Mouse (Mus musculus) forebrain, postnatal 0 days (tissue): ENCODE measurements at regions not wholly inside any gene's neighbourhood (a gene's known extent, or its start where the extent isn't known, plus 50 kb on each side); places are given as distances from the start of the nearest gene placed in this dataset.
A peak's percentile ranks its signal among the peaks of the same experiment; 100 is the strongest.

Source experiments
- ATAC-seq: fragments of 200-750 bp; cut with Nextera tagmentation; 2 replicates; pipeline ENCODE4 v1.8.0; 2017; ENCODE audit warnings: mild to moderate bottlenecking, moderate library complexity
- DNase-seq: peaks from one replicate; pipeline ENCODE4 v3.0.0-alpha.2; 2015
- H3K27ac ChIP-seq: fragments of 300-500 bp; sonication (generic); 2 replicates; pipeline ENCODE4 v1.5.1; 2014; ENCODE audit warnings: low read depth, mild to moderate bottlenecking, antibody characterized with exemption, low read length, moderate library complexity, mixed read lengths
- H3K27me3 ChIP-seq: fragments of 300-500 bp; sonication (generic); 2 replicates; pipeline ENCODE4 v1.6.1; 2014; ENCODE audit warnings: mild to moderate bottlenecking, low read length, mixed read lengths; ENCODE audit not compliant: insufficient read depth
- H3K36me3 ChIP-seq: fragments of 300-500 bp; sonication (generic); 2 replicates; pipeline ENCODE4 v1.6.1; 2014; ENCODE audit warnings: mild to moderate bottlenecking, moderate library complexity; ENCODE audit not compliant: insufficient read depth
- H3K4me1 ChIP-seq: fragments of 300-500 bp; sonication (generic); 2 replicates; pipeline ENCODE4 v1.6.1; 2014; ENCODE audit warnings: antibody characterized with exemption; ENCODE audit not compliant: insufficient read depth
- H3K4me2 ChIP-seq: fragments of 300-500 bp; sonication (generic); 2 replicates; pipeline ENCODE4 v1.6.1; 2014; ENCODE audit warnings: low read depth, mild to moderate bottlenecking, moderate library complexity
- H3K4me3 ChIP-seq: fragments of 300-500 bp; sonication (generic); 2 replicates; pipeline ENCODE4 v1.5.1; 2014; ENCODE audit warnings: low read depth, low read length, mixed read lengths
- H3K9ac ChIP-seq: fragments of 300-500 bp; sonication (generic); 2 replicates; pipeline ENCODE4 v1.6.1; 2014; ENCODE audit warnings: mild to moderate bottlenecking
- H3K9me3 ChIP-seq: fragments of 300-500 bp; sonication (generic); 2 replicates; pipeline ENCODE4 v1.6.1; 2016; ENCODE audit warnings: low read length
- CTCF ChIP-seq: sonication (generic); IDR thresholded peaks from 2 replicates; pipeline ENCODE4 v1.5.1; 2016; ENCODE audit warnings: antibody characterized with exemption, control low read depth, low read depth
- WGBS: fragments of 180-500 bp; shearing (Covaris S2); extraction: QIAGEN DNeasy Blood & Tissue Kit; methylation state at CpG from one replicate; pipeline ENCODE4 v1.1.7; 2014; 5-methylcytosine and 5-hydroxymethylcytosine counted together

- 49% methylated on average over 10 of the region's 10 CpGs for WGBS
- ATAC-seq (peak; percentile 91), DNase-seq (peak; percentile 74)
- Histone ChIP-seq H3K27me3 (no peaks in the 10 kb centered on the region), H3K4me2 (0 out of 2 replicates have a peak overlapping the region, but pooled peaks have one; percentile 9), H3K4me1 (no peaks in the 10 kb centered on the region), H3K9ac (no peak overlapping the region), H3K4me3 (no peak overlapping the region; the same call in 1 of the 2 replicates), H3K36me3 (no peaks in the 10 kb centered on the region), H3K9me3 (no peaks in the 10 kb centered on the region), H3K27ac (peak overlapping the region; percentile 58)
- TF ChIP-seq CTCF, result no peak
These were observed 161.5 kb downstream of the Ajap1 start for GRCm38 (mm10) chr4:153321085-153321484.

GRCm38 (mm10) chr4:153320602-153321001 is 162.0 kb downstream of the Ajap1 start:
- Histone ChIP-seq H3K36me3 (no peaks in the 10 kb centered on the region), H3K4me2 (peak overlapping the region; percentile 9; the same call in 1 of the 2 replicates), H3K4me3 (no peak overlapping the region; the same call in 1 of the 2 replicates), H3K27ac (peak overlapping the region; percentile 58), H3K9me3 (no peaks in the 10 kb centered on the region), H3K27me3 (no peaks in the 10 kb centered on the region), H3K9ac (no peak overlapping the region), H3K4me1 (no peaks in the 10 kb centered on the region)
- 45% methylated on average over 9 of the region's 9 CpGs for WGBS
- TF ChIP-seq CTCF, result no peak
- DNase-seq, result no peak
- ATAC-seq, result peak; percentile 78; the same call in 1 of the 2 replicates

GRCm38 (mm10) chr4:153316964-153317724 is 165.5 kb downstream of the Ajap1 start:
- no peak for ATAC-seq
- 79% methylated on average over 16 of the region's 16 CpGs for WGBS
- Histone ChIP-seq H3K4me2 (no peak overlapping the region), H3K36me3 (no peaks in the 10 kb centered on the region), H3K4me1 (no peaks in the 10 kb centered on the region), H3K27me3 (no peaks in the 10 kb centered on the region), H3K9ac (no peak overlapping the region), H3K27ac (no peak overlapping the region), H3K4me3 (no peak overlapping the region), H3K9me3 (no peaks in the 10 kb centered on the region)
- TF ChIP-seq CTCF, result no peak
- no peak for DNase-seq

GRCm38 (mm10) chr4:153316519-153316918 is 166.1 kb downstream of the Ajap1 start:
- Histone ChIP-seq H3K9me3 (no peaks in the 10 kb centered on the region), H3K27me3 (no peaks in the 10 kb centered on the region), H3K4me3 (no peak overlapping the region), H3K36me3 (no peaks in the 10 kb centered on the region), H3K9ac (no peak overlapping the region), H3K4me1 (no peaks in the 10 kb centered on the region), H3K27ac (no peak overlapping the region), H3K4me2 (no peak overlapping the region)
- WGBS, result 65% methylated on average over 4 of the region's 4 CpGs
- no peak for TF ChIP-seq CTCF
- no peak for DNase-seq
- no peak for ATAC-seq

GRCm38 (mm10) chr4:153313961-153314360 is 168.7 kb downstream of the Ajap1 start:
- no peaks in the 10 kb centered on the region for H3K36me3 ChIP-seq
- no peak for TF ChIP-seq CTCF
- H3K4me1 ChIP-seq, result no peaks in the 10 kb centered on the region
- no peak overlapping the region for H3K9ac ChIP-seq
- H3K9me3 ChIP-seq, result no peaks in the 10 kb centered on the region
- 67% methylated on average over 12 of the region's 12 CpGs for WGBS
- H3K27ac ChIP-seq, result no peak overlapping the region
- ATAC-seq, result no peak
- peak; percentile 58 for DNase-seq
- H3K27me3 ChIP-seq, result no peaks in the 10 kb centered on the region
- H3K4me2 ChIP-seq, result no peak overlapping the region
- H3K4me3 ChIP-seq, result no peak overlapping the region

GRCm38 (mm10) chr4:153311574-153311973 is 171.0 kb downstream of the Ajap1 start:
- Histone ChIP-seq H3K4me2 (no peak overlapping the region), H3K27ac (no peak overlapping the region), H3K9me3 (no peaks in the 10 kb centered on the region), H3K36me3 (no peaks in the 10 kb centered on the region), H3K9ac (no peak overlapping the region), H3K4me1 (no peaks in the 10 kb centered on the region), H3K27me3 (no peaks in the 10 kb centered on the region), H3K4me3 (no peak overlapping the region)
- DNase-seq, result no peak
- no peak for TF ChIP-seq CTCF
- no peak for ATAC-seq
- WGBS, result 57% methylated on average over 5 of the region's 5 CpGs

GRCm38 (mm10) chr4:153310641-153311040 is 172.0 kb downstream of the Ajap1 start:
- Histone ChIP-seq H3K4me3 (no peak overlapping the region), H3K36me3 (no peaks in the 10 kb centered on the region), H3K9ac (no peak overlapping the region), H3K4me1 (no peaks in the 10 kb centered on the region), H3K27me3 (no peaks in the 10 kb centered on the region), H3K4me2 (no peak overlapping the region), H3K27ac (no peak overlapping the region), H3K9me3 (no peaks in the 10 kb centered on the region)
- 56% methylated on average over 2 of the region's 2 CpGs for WGBS
- DNase-seq, result no peak
- ATAC-seq, result no peak
- no peak for TF ChIP-seq CTCF
